Mouse (Mus musculus) brain, embryonic 14.5 days (tissue): ENCODE data around the gene Gpx8.

Experiments
- CTCF ChIP-seq: fragments of 200-500 bp; IDR thresholded peaks from 2 replicates; pipeline ENCODE4 v1.5.1; 2012; ENCODE audit warnings: inconsistent platforms, mild to moderate bottlenecking, moderate library complexity, borderline replicate concordance; ENCODE audit not compliant: insufficient read depth, insufficient read length; ENCODE audit errors: extremely low read depth
- POLR2A ChIP-seq: fragments of 200-500 bp; IDR thresholded peaks from 2 replicates; pipeline ENCODE4 v1.6.1; 2012; ENCODE audit warnings: mild to moderate bottlenecking, inconsistent platforms, borderline replicate concordance; ENCODE audit not compliant: poor library complexity, insufficient read depth, insufficient read length, severe bottlenecking; ENCODE audit errors: extremely low read depth

DNA sequence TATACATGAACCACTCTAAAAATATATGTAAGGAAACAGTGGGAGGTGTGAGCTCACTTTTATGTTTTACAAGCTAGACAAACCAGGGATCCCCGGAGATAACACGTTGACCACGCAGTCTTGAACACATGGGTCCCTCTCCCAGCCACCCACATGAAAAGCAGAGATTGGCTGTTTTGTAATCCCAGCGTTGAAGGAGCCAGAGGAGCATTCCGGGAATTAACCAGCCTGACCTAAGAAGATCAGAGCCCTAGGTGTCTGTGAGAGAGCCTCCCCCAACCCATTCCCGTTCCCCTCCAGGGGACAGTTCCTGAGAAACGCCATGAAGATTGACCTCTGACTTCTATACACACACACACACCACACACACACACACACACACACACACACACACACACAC lies 14.9 kb downstream of the Gpx8 start:
- TF ChIP-seq POLR2A (no peak), CTCF (no peak)
